Mouse (Mus musculus): ENCODE results near the gene Gm49339.
A peak's percentile ranks its signal among the peaks of the same experiment; 100 is the strongest.
"Not testable (repeated sequence)": the region's sequence is repeated elsewhere in the genome, so short reads cannot be mapped to it uniquely, and the experiment has no call there.

Gene Gm49339

GRCm38 (mm10) chr10:51480397-51480796 lies at the start of gene Gm49339, which contains the start of gene Lilr4b:
Gene Gm49339, plus strand, starts transcription at chr10:51480612.
Gene Lilr4b, plus strand, starts transcription at chr10:51480632.
- not testable (repeated sequence) for DNase-seq (ENCODE audit: low spot score in 2 of 2)

- DNase-seq (ENCODE audit: low spot score in 2 of 2), result no peak
These were observed 47.5 kb upstream of the Gm49339 start for GRCm38 (mm10) chr10:51432940-51433339.

GRCm38 (mm10) chr10:51435684-51436083 lies 44.7 kb upstream of the Gm49339 start:
- no peak for DNase-seq (ENCODE audit: low spot score in 2 of 2)

- no peak for DNase-seq (ENCODE audit: low spot score in 2 of 2)
These were observed 28.8 kb upstream of the Gm49339 start for GRCm38 (mm10) chr10:51451610-51452009.

GRCm38 (mm10) chr10:51453616-51454298 lies 26.7 kb upstream of the Gm49339 start:
- peak in 1 of 2 experiments; percentile 4 for DNase-seq (ENCODE audit: low spot score in 2 of 2)

- no peak for DNase-seq (ENCODE audit: low spot score in 2 of 2)
These were observed 26.0 kb upstream of the Gm49339 start for GRCm38 (mm10) chr10:51454365-51454764.

- no peak for DNase-seq (ENCODE audit: low spot score in 2 of 2)
These were observed 24.6 kb upstream of the Gm49339 start for GRCm38 (mm10) chr10:51455762-51456161.

GRCm38 (mm10) chr10:51456369-51456768 lies 24.0 kb upstream of the Gm49339 start:
- no peak for DNase-seq (ENCODE audit: low spot score in 2 of 2)

- DNase-seq (ENCODE audit: low spot score in 2 of 2), result not testable (repeated sequence)
These were observed 16.6 kb upstream of the Gm49339 start for GRCm38 (mm10) chr10:51463800-51464199.

- not testable (repeated sequence) for DNase-seq (ENCODE audit: low spot score in 2 of 2)
These were observed 10.3 kb downstream of the Gm49339 start, which contains the start of gene Lilrb4a for GRCm38 (mm10) chr10:51490691-51491090. Gene Lilrb4a, plus strand, starts transcription at chr10:51490956.

GRCm38 (mm10) chr10:51520021-51520420 lies 39.6 kb downstream of the Gm49339 start:
- no peak for DNase-seq (ENCODE audit: low spot score in 2 of 2)

- DNase-seq (ENCODE audit: low spot score in 2 of 2), result no peak
These were observed 41.0 kb downstream of the Gm49339 start for GRCm38 (mm10) chr10:51521453-51521852.

- DNase-seq (ENCODE audit: low spot score in 2 of 2), result no peak
These were observed 45.7 kb downstream of the Gm49339 start for GRCm38 (mm10) chr10:51526090-51526489.

GRCm38 (mm10) chr10:51526633-51527032 lies 46.2 kb downstream of the Gm49339 start:
- DNase-seq (ENCODE audit: low spot score in 2 of 2), result no peak

GRCm38 (mm10) chr10:51528840-51529434 lies 48.5 kb downstream of the Gm49339 start:
- no peak for DNase-seq (ENCODE audit: low spot score in 2 of 2)

GRCm38 (mm10) chr10:51529497-51529896 lies 49.1 kb downstream of the Gm49339 start:
- no peak for DNase-seq (ENCODE audit: low spot score in 2 of 2)

- no peak for DNase-seq (ENCODE audit: low spot score in 2 of 2)
These were observed 50.4 kb downstream of the Gm49339 start for GRCm38 (mm10) chr10:51530813-51531212.

All from left cerebral cortex, adult 9 months (tissue).